Mouse (Mus musculus): ENCODE data around the gene Coq9. TPM values are rescaled to one million over a fixed set of nuclear protein-coding genes. Genes with fewer than 3 reads are reported as not detected.

The Coq9 gene
- total RNA-seq, 1 experiment = 42.9 TPM

- Histone ChIP-seq H3K4me3 (ENCODE audit: insufficient read depth in 1 of 2, low read depth in 1 of 2, low read length in 2 of 2, poor library complexity in 1 of 2, severe bottlenecking in 1 of 2) (no peak overlapping the region), H3K27ac (ENCODE audit: insufficient read depth, low read depth, low read length, poor library complexity, severe bottlenecking) (no peak overlapping the region), H3K4me1 (ENCODE audit: control insufficient read depth in 2 of 2, insufficient read depth in 2 of 2, low read length in 2 of 2, poor library complexity in 1 of 2) (no peaks in the 10 kb centered on the region), H3K9ac (ENCODE audit: insufficient read depth, low read depth, low read length, poor library complexity, severe bottlenecking) (no peak overlapping the region), H3K36me3 (ENCODE audit: control insufficient read depth, insufficient read depth, low read length, poor library complexity, severe bottlenecking) (no peaks in the 10 kb centered on the region), H3K9me3 (ENCODE audit: control insufficient read depth, insufficient read depth, low read depth, low read length) (no peaks in the 10 kb centered on the region)
- no peak for DNase-seq (ENCODE audit: low read depth, low spot score)
- in situ Hi-C loops (cut with MboI; ENCODE audit: low sequenced_read_pairs in 2 of 2, unreplicated experiment in 2 of 2) = no loop called here
- TF ChIP-seq ZNF384 (IDR thresholded peaks at IDR 0.05; ENCODE audit: low read depth, low read length) (no peak), HCFC1 (IDR thresholded peaks at IDR 0.05; ENCODE audit: borderline replicate concordance, insufficient read depth, low read length) (no peak), MAFK (IDR thresholded peaks at IDR 0.05; ENCODE audit: insufficient read depth, low read depth, low read length) (no peak), ZC3H11A (IDR thresholded peaks at IDR 0.05; ENCODE audit: borderline replicate concordance, low read depth, low read length) (no peak), CHD2 (IDR thresholded peaks at IDR 0.05; ENCODE audit: low read depth, low read length) (no peak)
Measured at GRCm38 (mm10) chr8:94810855-94811254, 27.3 kb upstream of the Coq9 start.

DNA sequence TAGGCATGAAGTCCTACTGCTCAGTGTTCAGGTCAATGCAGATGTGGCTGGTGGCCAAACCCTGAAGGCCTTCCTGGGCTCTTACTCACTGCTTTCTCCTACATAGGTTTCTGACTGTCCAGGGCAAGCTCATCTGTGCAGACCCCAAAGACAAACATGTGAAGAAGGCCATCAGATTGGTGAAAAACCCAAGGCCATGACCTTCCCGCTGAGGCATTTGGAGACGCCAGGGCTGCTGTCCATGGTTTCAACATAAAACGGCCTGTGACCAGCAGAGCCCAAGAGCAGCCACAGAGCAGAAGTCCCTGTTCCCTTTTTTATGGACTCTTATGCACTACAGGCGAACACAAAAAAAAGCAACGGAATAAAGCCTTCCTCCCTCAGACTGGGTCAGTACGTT is 26.5 kb upstream of the Coq9 start:
- in situ Hi-C loops (cut with MboI; ENCODE audit: low sequenced_read_pairs in 2 of 2, unreplicated experiment in 2 of 2) = no loop called here
- Histone ChIP-seq H3K4me3 (ENCODE audit: insufficient read depth in 1 of 2, low read depth in 1 of 2, low read length in 2 of 2, poor library complexity in 1 of 2, severe bottlenecking in 1 of 2) (no peak overlapping the region), H3K27ac (ENCODE audit: insufficient read depth, low read depth, low read length, poor library complexity, severe bottlenecking) (no peak overlapping the region), H3K36me3 (ENCODE audit: control insufficient read depth, insufficient read depth, low read length, poor library complexity, severe bottlenecking) (no peaks in the 10 kb centered on the region), H3K9me3 (ENCODE audit: control insufficient read depth, insufficient read depth, low read depth, low read length) (no peaks in the 10 kb centered on the region), H3K4me1 (ENCODE audit: control insufficient read depth in 2 of 2, insufficient read depth in 2 of 2, low read length in 2 of 2, poor library complexity in 1 of 2) (no peaks in the 10 kb centered on the region), H3K9ac (ENCODE audit: insufficient read depth, low read depth, low read length, poor library complexity, severe bottlenecking) (no peak overlapping the region)
- no peak for DNase-seq (ENCODE audit: low read depth, low spot score)
- no peak for TF ChIP-seq MAFK (IDR thresholded peaks at IDR 0.05; ENCODE audit: insufficient read depth, low read depth, low read length)
- TF ChIP-seq ZNF384 (IDR thresholded peaks at IDR 0.05; ENCODE audit: low read depth, low read length) = no peak
- no peak for TF ChIP-seq ZC3H11A (IDR thresholded peaks at IDR 0.05; ENCODE audit: borderline replicate concordance, low read depth, low read length)
- no peak for TF ChIP-seq HCFC1 (IDR thresholded peaks at IDR 0.05; ENCODE audit: borderline replicate concordance, insufficient read depth, low read length)
- no peak for TF ChIP-seq CHD2 (IDR thresholded peaks at IDR 0.05; ENCODE audit: low read depth, low read length)

GRCm38 (mm10) chr8:94812645-94813098 is 25.4 kb upstream of the Coq9 start:
- Histone ChIP-seq H3K9me3 (ENCODE audit: control insufficient read depth, insufficient read depth, low read depth, low read length) (no peaks in the 10 kb centered on the region), H3K9ac (ENCODE audit: insufficient read depth, low read depth, low read length, poor library complexity, severe bottlenecking) (no peak overlapping the region), H3K4me3 (ENCODE audit: insufficient read depth in 1 of 2, low read depth in 1 of 2, low read length in 2 of 2, poor library complexity in 1 of 2, severe bottlenecking in 1 of 2) (no peak overlapping the region), H3K4me1 (ENCODE audit: control insufficient read depth in 2 of 2, insufficient read depth in 2 of 2, low read length in 2 of 2, poor library complexity in 1 of 2) (no peaks in the 10 kb centered on the region), H3K27ac (ENCODE audit: insufficient read depth, low read depth, low read length, poor library complexity, severe bottlenecking) (no peak overlapping the region), H3K36me3 (ENCODE audit: control insufficient read depth, insufficient read depth, low read length, poor library complexity, severe bottlenecking) (no peaks in the 10 kb centered on the region)
- peak; percentile 91 for DNase-seq (ENCODE audit: low read depth, low spot score)
- TF ChIP-seq ZC3H11A (IDR thresholded peaks at IDR 0.05; ENCODE audit: borderline replicate concordance, low read depth, low read length) (peak; percentile 61; the same call in 1 of the 2 replicates), HCFC1 (IDR thresholded peaks at IDR 0.05; ENCODE audit: borderline replicate concordance, insufficient read depth, low read length) (no peak), CHD2 (IDR thresholded peaks at IDR 0.05; ENCODE audit: low read depth, low read length) (no peak), ZNF384 (IDR thresholded peaks at IDR 0.05; ENCODE audit: low read depth, low read length) (peak; percentile 68; the same call in 1 of the 2 replicates), MAFK (IDR thresholded peaks at IDR 0.05; ENCODE audit: insufficient read depth, low read depth, low read length) (no peak)
- in situ Hi-C loops (cut with MboI; ENCODE audit: low sequenced_read_pairs in 2 of 2, unreplicated experiment in 2 of 2) = no loop called here

- Histone ChIP-seq H3K36me3 (ENCODE audit: control insufficient read depth, insufficient read depth, low read length, poor library complexity, severe bottlenecking) (no peaks in the 10 kb centered on the region), H3K4me3 (ENCODE audit: insufficient read depth in 1 of 2, low read depth in 1 of 2, low read length in 2 of 2, poor library complexity in 1 of 2, severe bottlenecking in 1 of 2) (no peak overlapping the region)
Measured at GRCm38 (mm10) chr8:94814556-94814955, 23.6 kb upstream of the Coq9 start.

DNA sequence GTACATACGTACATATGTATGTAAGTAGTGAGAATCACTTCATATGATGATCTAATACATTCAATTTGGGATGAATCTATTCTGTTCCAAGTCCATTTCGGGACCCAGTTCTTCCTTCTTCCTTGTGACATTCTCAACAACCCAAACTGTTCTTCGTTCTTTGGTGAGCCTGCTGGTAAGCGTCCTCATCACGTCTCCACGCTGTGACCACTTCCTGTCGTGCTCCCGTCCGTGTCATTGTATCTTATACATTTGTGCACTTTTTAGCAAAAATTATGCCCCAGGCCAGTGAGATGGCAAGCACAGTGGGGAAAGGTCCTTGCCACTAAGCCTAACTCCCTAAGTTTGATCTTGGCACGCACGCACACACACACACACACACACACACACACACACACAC is 20.2 kb upstream of the Coq9 start:
- Histone ChIP-seq H3K4me3 (ENCODE audit: insufficient read depth in 1 of 2, low read depth in 1 of 2, low read length in 2 of 2, poor library complexity in 1 of 2, severe bottlenecking in 1 of 2) (no peak overlapping the region), H3K36me3 (ENCODE audit: control insufficient read depth, insufficient read depth, low read length, poor library complexity, severe bottlenecking) (peaks cover 19% of the 10 kb centered on the region), H3K27ac (ENCODE audit: insufficient read depth, low read depth, low read length, poor library complexity, severe bottlenecking) (no peak overlapping the region), H3K9me3 (ENCODE audit: control insufficient read depth, insufficient read depth, low read depth, low read length) (no peaks in the 10 kb centered on the region), H3K4me1 (ENCODE audit: control insufficient read depth in 2 of 2, insufficient read depth in 2 of 2, low read length in 2 of 2, poor library complexity in 1 of 2) (peaks cover 0 to 5% of the 10 kb centered on the region in 2 experiments; a peak in 1 of 4 replicates), H3K9ac (ENCODE audit: insufficient read depth, low read depth, low read length, poor library complexity, severe bottlenecking) (no peak overlapping the region)
- in situ Hi-C loops (cut with MboI; ENCODE audit: low sequenced_read_pairs in 2 of 2, unreplicated experiment in 2 of 2) = no loop called here
- TF ChIP-seq ZC3H11A (IDR thresholded peaks at IDR 0.05; ENCODE audit: borderline replicate concordance, low read depth, low read length) (no peak), ZNF384 (IDR thresholded peaks at IDR 0.05; ENCODE audit: low read depth, low read length) (no peak), MAFK (IDR thresholded peaks at IDR 0.05; ENCODE audit: insufficient read depth, low read depth, low read length) (no peak), HCFC1 (IDR thresholded peaks at IDR 0.05; ENCODE audit: borderline replicate concordance, insufficient read depth, low read length) (no peak), CHD2 (IDR thresholded peaks at IDR 0.05; ENCODE audit: low read depth, low read length) (no peak)
- DNase-seq (ENCODE audit: low read depth, low spot score) = no peak

More at GRCm38 (mm10) chr8:94814556-94814955, 23.6 kb upstream of the Coq9 start:
- H3K27ac ChIP-seq (ENCODE audit: insufficient read depth, low read depth, low read length, poor library complexity, severe bottlenecking) = no peak overlapping the region
- H3K9ac ChIP-seq (ENCODE audit: insufficient read depth, low read depth, low read length, poor library complexity, severe bottlenecking) = no peak overlapping the region
- in situ Hi-C loops (cut with MboI; ENCODE audit: low sequenced_read_pairs in 2 of 2, unreplicated experiment in 2 of 2) = no loop called here
- H3K9me3 ChIP-seq (ENCODE audit: control insufficient read depth, insufficient read depth, low read depth, low read length) = no peaks in the 10 kb centered on the region
- no peaks in the 10 kb centered on the region for H3K4me1 ChIP-seq (ENCODE audit: control insufficient read depth in 2 of 2, insufficient read depth in 2 of 2, low read length in 2 of 2, poor library complexity in 1 of 2)
- TF ChIP-seq HCFC1 (IDR thresholded peaks at IDR 0.05; ENCODE audit: borderline replicate concordance, insufficient read depth, low read length) (no peak), ZNF384 (IDR thresholded peaks at IDR 0.05; ENCODE audit: low read depth, low read length) (peak; percentile 76)
- DNase-seq (ENCODE audit: low read depth, low spot score) = no peak

All from ES-E14 (cell line).